Mouse (Mus musculus) stomach, embryonic 16.5 days (tissue): ENCODE results near the gene Fam117a. TPM values are rescaled to one million over a fixed set of nuclear protein-coding genes. Genes with fewer than 3 reads are reported as not detected.

Experiments
- ATAC-seq: fragments of 200-750 bp; cut with Nextera tagmentation; 2 replicates; pipeline ENCODE4 v1.8.0; 2017; ENCODE audit warnings: moderate number of reproducible peaks, moderate TSS enrichment; ENCODE audit not compliant: insufficient read depth, low FRiP score
- H3K27ac ChIP-seq: fragments of 300-500 bp; sonication (generic); 2 replicates; pipeline ENCODE4 v1.5.1; 2014; ENCODE audit warnings: low read length
- H3K27me3 ChIP-seq: fragments of 300-500 bp; sonication (generic); 2 replicates; pipeline ENCODE4 v1.6.1; 2014; ENCODE audit warnings: low read length, control low read depth, mixed read lengths; ENCODE audit not compliant: control insufficient read depth, insufficient read depth
- H3K36me3 ChIP-seq: fragments of 300-500 bp; sonication (generic); 2 replicates; pipeline ENCODE4 v1.6.1; 2014; ENCODE audit warnings: low read length; ENCODE audit not compliant: control insufficient read depth, insufficient read depth
- H3K4me1 ChIP-seq: fragments of 300-500 bp; sonication (generic); 2 replicates; pipeline ENCODE4 v1.6.1; 2014; ENCODE audit warnings: low read length, control low read depth, mixed read lengths; ENCODE audit not compliant: control insufficient read depth, insufficient read depth
- H3K4me2 ChIP-seq: fragments of 300-500 bp; sonication (generic); 2 replicates; pipeline ENCODE4 v1.6.1; 2014; ENCODE audit warnings: low read depth, low read length, mixed read lengths
- H3K4me3 ChIP-seq: fragments of 300-500 bp; sonication (generic); replicated peaks from 2 replicates; pipeline ENCODE4 v1.5.1; 2014; ENCODE audit warnings: mild to moderate bottlenecking, low read length
- H3K9ac ChIP-seq: fragments of 300-500 bp; sonication (generic); 2 replicates; pipeline ENCODE4 v1.6.1; 2014; ENCODE audit warnings: low read length
- H3K9me3 ChIP-seq: fragments of 300-500 bp; sonication (generic); replicated peaks from 2 replicates; pipeline ENCODE4 v1.6.1; 2016; ENCODE audit warnings: low read length, control low read depth; ENCODE audit not compliant: control insufficient read depth
- WGBS: fragments of 180-500 bp; shearing (Covaris S2); extraction: QIAGEN DNeasy Blood & Tissue Kit; methylation state at CpG from one replicate; pipeline ENCODE4 v1.1.7; 2014; 5-methylcytosine and 5-hydroxymethylcytosine counted together
- polyA plus RNA-seq: library from polyadenylated mRNA; unstranded; fragments of >200 nt; fragmentation: Nextera tagmentation; extraction: Ambion mirVana; gene quantifications from 2 replicates; pipeline ENCODE4 v1.2.1, GENCODE M21; 2015

The Fam117a gene
- polyA plus RNA-seq, 1 experiment from 2014 or later, result 13.9 TPM

DNA sequence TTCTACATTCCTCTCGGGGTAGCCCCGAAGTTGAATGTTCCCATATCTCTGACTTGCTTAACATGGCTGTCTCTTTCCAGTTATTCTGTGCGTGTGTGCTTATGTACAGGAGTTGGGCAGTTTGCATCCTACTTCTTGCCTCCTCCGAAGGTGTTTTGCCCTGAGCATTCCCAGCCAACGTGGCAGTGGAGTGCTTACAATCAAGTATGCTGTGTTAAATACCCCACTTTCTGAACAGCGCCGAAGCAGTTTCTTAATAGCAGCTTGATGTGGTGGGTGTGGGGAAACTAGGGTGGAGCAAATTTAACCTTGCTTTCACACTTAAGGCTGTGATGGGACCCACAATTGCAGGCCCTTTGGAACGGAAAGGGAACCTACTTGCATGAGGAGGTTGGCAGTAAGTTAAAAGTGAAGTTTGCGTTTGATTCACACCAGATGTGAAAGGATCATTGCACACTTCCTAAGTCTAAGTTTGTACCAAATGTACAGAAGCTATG lies 1.1 kb downstream of the Fam117a start:
- no peaks in the 10 kb centered on the region for H3K27me3 ChIP-seq
- peak overlapping the region; percentile 68 for H3K4me2 ChIP-seq
- peak overlapping the region; percentile 96 for H3K4me3 ChIP-seq
- 0 out of 2 replicates have a peak overlapping the region, but pooled peaks have one; percentile 80 for H3K27ac ChIP-seq
- H3K4me1 ChIP-seq, result peaks cover 28% of the 10 kb centered on the region
- 15% methylated on average over 9 of the region's 9 CpGs for WGBS
- no peaks in the 10 kb centered on the region for H3K9me3 ChIP-seq
- no peaks in the 10 kb centered on the region for H3K36me3 ChIP-seq
- H3K9ac ChIP-seq, result peak overlapping the region; percentile 89
- ATAC-seq, result no peak

DNA sequence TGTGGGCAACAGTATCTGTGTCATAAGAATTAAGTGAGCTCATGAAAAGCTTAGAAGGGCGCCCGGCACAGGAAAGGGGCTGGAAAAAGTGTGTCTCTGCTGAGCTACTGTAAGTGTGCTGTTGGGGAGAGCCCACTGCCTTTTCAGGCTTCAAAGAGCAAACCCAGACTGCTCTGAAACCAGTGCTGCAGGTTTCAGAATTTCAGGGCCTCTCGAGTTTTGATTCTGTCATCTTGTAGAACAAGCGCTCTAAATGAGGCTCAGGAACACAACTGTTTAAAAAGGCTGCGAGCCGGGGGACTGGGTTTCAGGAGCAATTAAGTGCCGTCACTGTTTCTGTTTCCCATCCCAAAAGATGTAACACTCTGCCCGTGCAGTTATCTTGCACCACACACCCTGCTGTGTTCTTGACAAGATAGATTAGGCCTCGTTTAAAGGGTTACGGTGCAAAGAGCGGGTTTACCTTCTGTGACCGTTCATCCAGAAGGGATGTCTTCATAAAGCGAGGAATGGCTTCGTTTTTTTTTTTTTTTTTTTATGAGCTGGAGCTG lies 2.7 kb downstream of the Fam117a start:
- no peaks in the 10 kb centered on the region for H3K27me3 ChIP-seq
- ATAC-seq, result no peak
- no peaks in the 10 kb centered on the region for H3K36me3 ChIP-seq
- H3K27ac ChIP-seq, result peak overlapping the region; percentile 78
- H3K9me3 ChIP-seq, result no peaks in the 10 kb centered on the region
- WGBS, result 19% methylated on average over 14 of the region's 14 CpGs
- H3K9ac ChIP-seq, result peak overlapping the region; percentile 38; the same call in 1 of the 2 replicates
- H3K4me2 ChIP-seq, result peak overlapping the region; percentile 68
- peak overlapping the region; percentile 17 for H3K4me3 ChIP-seq
- H3K4me1 ChIP-seq, result peaks cover 36% of the 10 kb centered on the region

GRCm38 (mm10) chr11:95340259-95340658 lies 3.4 kb downstream of the Fam117a start:
- Histone ChIP-seq H3K27ac (no peak overlapping the region), H3K27me3 (no peaks in the 10 kb centered on the region), H3K36me3 (no peaks in the 10 kb centered on the region), H3K4me3 (no peak overlapping the region; the same call in 1 of the 2 replicates), H3K9ac (no peak overlapping the region), H3K4me1 (peaks cover 43% of the 10 kb centered on the region), H3K4me2 (no peak overlapping the region), H3K9me3 (no peaks in the 10 kb centered on the region)
- 69% methylated on average over 1 of the region's 1 CpGs for WGBS
- ATAC-seq, result no peak

- peaks cover 44% of the 10 kb centered on the region for H3K4me1 ChIP-seq
- no peak overlapping the region for H3K4me2 ChIP-seq
- H3K9me3 ChIP-seq, result no peaks in the 10 kb centered on the region
- H3K27me3 ChIP-seq, result no peaks in the 10 kb centered on the region
- no peak overlapping the region for H3K27ac ChIP-seq
- 51% methylated on average over 5 of the region's 5 CpGs for WGBS
- no peak overlapping the region for H3K9ac ChIP-seq
- no peak for ATAC-seq
- H3K36me3 ChIP-seq, result no peaks in the 10 kb centered on the region
- no peak overlapping the region for H3K4me3 ChIP-seq
Measured at GRCm38 (mm10) chr11:95340664-95341063, 3.8 kb downstream of the Fam117a start.

DNA sequence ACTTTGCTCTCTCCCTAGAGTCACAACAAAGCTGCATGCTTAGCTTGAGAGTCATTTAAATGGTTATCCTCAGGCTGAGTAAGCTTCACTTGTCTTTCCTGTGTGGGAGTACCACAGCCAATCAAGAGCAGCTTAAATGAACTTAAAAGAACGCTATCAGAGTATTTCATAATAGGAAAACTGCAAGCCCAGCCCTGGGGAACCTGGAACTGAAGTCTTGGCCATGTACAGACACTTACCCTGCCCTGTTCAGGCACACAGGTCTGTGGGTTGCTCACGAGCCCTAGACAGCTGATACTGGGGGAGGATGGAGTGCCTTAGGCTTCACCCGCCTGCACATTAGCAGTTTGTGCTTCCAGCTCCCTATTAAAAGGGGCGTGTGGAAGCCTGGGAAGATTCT lies 6.4 kb downstream of the Fam117a start:
- peak; percentile 37; the same call in 1 of the 2 replicates for ATAC-seq
- WGBS, result 63% methylated on average over 4 of the region's 4 CpGs
- no peak overlapping the region for H3K4me2 ChIP-seq
- no peak overlapping the region for H3K27ac ChIP-seq
- no peaks in the 10 kb centered on the region for H3K36me3 ChIP-seq
- no peak overlapping the region for H3K9ac ChIP-seq
- H3K4me1 ChIP-seq, result peaks cover 34% of the 10 kb centered on the region
- H3K27me3 ChIP-seq, result no peaks in the 10 kb centered on the region
- no peaks in the 10 kb centered on the region for H3K9me3 ChIP-seq
- H3K4me3 ChIP-seq, result no peak overlapping the region

- H3K27me3 ChIP-seq, result no peaks in the 10 kb centered on the region
- no peak overlapping the region for H3K27ac ChIP-seq
- no peak overlapping the region for H3K4me3 ChIP-seq
- no peak overlapping the region for H3K9ac ChIP-seq
- H3K4me2 ChIP-seq, result no peak overlapping the region
- WGBS, result 48% methylated on average over 2 of the region's 2 CpGs
- no peak for ATAC-seq
- peaks cover 24% of the 10 kb centered on the region for H3K4me1 ChIP-seq
- H3K9me3 ChIP-seq, result no peaks in the 10 kb centered on the region
- H3K36me3 ChIP-seq, result no peaks in the 10 kb centered on the region
Measured at GRCm38 (mm10) chr11:95344181-95344580, 7.4 kb downstream of the Fam117a start.

DNA sequence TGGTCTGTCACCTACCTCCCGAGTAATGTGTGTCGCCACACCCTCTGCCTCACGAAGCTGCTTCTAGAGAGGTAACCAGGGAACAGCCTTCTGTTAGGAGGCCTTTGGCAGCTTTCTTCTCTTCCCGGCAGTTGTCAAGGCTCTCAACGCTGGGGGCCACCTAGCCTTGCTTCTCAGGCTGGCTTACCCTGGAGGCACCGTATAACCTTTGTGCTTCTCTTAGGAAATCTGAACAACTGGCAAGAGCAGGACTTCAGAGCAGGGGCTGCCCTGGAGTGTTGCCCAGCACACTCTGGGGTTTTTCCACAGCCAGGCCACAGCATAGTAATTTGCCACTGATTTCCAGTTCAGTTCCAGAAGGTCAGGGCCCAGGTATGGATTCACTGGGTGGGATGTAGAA lies 13.5 kb downstream of the Fam117a start:
- Histone ChIP-seq H3K27ac (no peak overlapping the region), H3K4me1 (peaks cover 15% of the 10 kb centered on the region), H3K36me3 (no peaks in the 10 kb centered on the region), H3K9ac (peak overlapping the region; percentile 43; the same call in 1 of the 2 replicates), H3K27me3 (no peaks in the 10 kb centered on the region), H3K9me3 (no peaks in the 10 kb centered on the region), H3K4me2 (no peak overlapping the region), H3K4me3 (no peak overlapping the region)
- 60% methylated on average over 6 of the region's 6 CpGs for WGBS
- no peak for ATAC-seq

- peak; percentile 69; the same call in 1 of the 2 replicates for ATAC-seq
- Histone ChIP-seq H3K4me3 (no peak overlapping the region), H3K4me2 (no peak overlapping the region), H3K27ac (no peak overlapping the region), H3K36me3 (no peaks in the 10 kb centered on the region), H3K9ac (no peak overlapping the region), H3K9me3 (no peaks in the 10 kb centered on the region), H3K4me1 (peaks cover 20% of the 10 kb centered on the region), H3K27me3 (no peaks in the 10 kb centered on the region)
- WGBS, result 71% methylated on average over 3 of the region's 3 CpGs
Measured at GRCm38 (mm10) chr11:95350960-95351359, 14.1 kb downstream of the Fam117a start.

DNA sequence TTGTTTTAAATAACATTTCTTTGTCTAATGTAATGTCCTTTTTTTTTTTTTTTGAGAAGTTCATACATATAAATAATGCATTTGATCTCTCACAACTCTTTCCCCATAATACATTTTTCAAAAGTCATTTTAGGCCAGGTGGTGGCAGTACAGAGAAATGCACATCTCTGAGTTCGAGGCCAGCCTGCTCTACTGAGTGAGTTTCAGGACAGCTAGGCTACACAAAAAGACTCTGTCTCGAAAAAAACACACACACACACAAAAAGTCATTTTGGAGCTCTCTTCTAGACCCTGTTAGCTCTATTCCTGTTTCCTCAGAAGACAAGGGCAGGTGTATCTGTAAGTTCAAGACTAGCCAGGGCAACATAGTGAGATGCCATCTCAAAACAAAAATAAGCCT lies 15.9 kb downstream of the Fam117a start:
- 89% methylated on average over 2 of the region's 2 CpGs for WGBS
- ATAC-seq, result no peak
- no peaks in the 10 kb centered on the region for H3K27me3 ChIP-seq
- H3K27ac ChIP-seq, result no peak overlapping the region
- H3K4me1 ChIP-seq, result peaks cover 22% of the 10 kb centered on the region
- H3K9me3 ChIP-seq, result no peaks in the 10 kb centered on the region
- H3K36me3 ChIP-seq, result no peaks in the 10 kb centered on the region
- no peak overlapping the region for H3K4me3 ChIP-seq
- no peak overlapping the region for H3K9ac ChIP-seq
- H3K4me2 ChIP-seq, result no peak overlapping the region
